Mouse (Mus musculus): Measurements from ENCODE around the gene Sult6b1.

The Sult6b1 gene

DNA sequence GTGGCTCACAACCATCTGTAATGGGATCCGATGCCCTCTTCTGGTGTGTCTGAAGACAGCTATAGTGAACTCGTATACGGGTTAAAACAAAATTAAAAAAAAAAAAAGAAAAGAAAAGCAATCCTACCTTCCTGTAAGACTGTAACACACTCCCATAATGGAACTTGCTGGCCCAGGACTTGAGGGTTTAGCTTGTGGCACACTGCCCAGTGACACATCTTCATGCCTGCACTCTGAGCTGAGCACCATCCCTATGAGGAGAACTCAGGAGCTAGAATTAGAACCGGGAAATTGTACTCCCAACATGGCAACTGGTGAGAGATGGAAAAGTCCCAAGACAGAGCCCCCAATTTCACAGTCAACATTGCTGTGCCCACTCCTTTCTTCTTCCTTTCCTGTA lies 23.5 kb downstream of the Sult6b1 start:
- DNase-seq, result no peak

DNA sequence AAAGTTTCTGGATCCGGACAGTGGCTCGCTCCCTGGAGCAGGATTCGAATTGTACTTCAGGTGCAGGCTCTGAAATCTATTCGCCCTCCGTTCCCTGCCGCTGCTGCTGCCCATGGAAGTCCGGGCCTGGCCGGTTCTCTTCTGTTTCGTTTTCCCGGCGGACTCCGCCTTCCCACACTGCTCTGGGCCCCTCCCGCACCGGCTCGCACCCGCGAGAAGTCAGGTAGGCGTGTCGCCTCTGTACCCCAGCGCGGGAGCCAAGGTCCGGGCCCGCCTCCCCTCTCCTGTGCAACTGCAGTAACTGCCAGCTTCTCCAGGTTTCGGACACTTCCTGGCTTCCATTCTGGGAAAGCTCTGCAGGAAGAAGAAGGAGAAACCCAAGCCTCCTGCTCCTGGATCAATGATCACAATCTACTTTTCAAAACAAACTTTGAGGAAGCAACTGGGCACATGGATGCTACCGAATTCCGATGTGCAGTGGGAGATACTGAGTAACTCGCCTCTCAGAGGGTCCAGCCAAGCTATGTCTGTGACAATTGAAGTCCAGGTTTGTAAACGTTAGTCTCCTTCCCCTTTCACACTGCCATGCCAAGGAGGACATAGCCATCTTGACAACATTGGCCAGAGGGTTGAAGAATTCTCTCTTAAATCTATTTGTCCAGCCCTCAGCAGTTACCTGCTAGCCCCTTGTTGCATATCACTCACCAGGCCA lies 24.2 kb downstream of the Sult6b1 start, which contains the start of gene Eif2ak2:
Gene Eif2ak2, minus strand, starts transcription at position 173 of the 712 bp plus-strand sequence.
- peak; percentile 88 to 95 for DNase-seq

DNA sequence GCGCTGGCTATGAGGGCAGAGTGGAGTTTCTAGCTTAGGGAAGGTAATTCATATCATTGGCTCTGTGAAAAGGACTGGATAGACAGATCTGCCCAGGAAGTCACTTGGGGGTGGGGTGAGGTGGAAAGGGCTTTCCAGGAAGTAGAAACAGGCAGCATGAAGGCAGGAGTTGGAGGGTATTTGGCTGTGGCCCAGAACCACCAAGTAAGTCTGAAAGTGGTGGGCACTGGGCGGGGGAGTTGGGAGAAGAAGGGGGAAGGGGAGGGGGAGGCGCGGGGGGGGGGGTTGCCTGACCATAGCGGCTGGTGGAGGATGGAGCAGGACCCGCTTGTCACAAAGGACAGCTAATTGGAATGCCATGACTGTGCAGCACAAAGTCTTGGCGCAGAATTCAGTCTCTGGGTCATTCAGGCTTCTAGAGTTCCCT lies 24.9 kb downstream of the Sult6b1 start:
- peak; percentile 38 to 59 for DNase-seq

DNA sequence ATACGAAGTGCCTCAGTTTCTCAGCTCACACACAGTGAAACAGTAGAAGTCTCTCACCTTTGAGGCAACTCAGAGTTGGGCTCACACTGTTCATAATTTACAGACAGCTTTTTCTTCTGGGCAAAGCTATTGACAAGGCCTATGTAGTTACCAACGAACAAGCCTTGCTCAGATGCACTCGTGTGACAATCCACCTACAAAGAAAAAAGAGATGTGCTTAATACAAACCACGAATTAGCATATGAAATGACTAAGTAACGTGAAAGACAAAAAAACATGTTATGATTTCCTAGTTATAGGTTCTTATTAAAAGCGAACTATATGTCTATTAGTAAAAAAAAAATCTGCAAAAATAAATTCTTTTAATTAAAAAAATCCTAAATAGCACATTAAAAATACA lies 32.9 kb downstream of the Sult6b1 start:
- no peak for DNase-seq

DNA sequence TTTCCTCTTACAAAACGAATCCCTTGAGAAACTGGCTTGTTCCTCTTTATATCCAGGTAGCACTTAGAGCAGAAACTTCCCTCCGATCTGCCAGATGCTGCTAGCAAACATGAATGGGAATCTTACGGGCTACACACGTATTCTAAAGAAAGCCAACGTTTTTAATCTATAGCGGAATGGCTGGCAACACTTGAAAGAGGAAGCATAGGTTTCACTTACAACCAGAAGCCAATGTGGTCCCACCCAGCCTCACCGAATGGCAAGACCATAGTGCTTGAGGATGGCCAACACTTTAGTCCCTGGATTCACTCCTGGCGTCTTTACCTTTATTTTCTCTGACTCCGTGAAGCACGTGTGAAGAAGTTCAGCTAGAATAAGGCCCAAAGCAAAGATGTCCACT lies 50.5 kb downstream of the Sult6b1 start:
- no peak for DNase-seq

DNA sequence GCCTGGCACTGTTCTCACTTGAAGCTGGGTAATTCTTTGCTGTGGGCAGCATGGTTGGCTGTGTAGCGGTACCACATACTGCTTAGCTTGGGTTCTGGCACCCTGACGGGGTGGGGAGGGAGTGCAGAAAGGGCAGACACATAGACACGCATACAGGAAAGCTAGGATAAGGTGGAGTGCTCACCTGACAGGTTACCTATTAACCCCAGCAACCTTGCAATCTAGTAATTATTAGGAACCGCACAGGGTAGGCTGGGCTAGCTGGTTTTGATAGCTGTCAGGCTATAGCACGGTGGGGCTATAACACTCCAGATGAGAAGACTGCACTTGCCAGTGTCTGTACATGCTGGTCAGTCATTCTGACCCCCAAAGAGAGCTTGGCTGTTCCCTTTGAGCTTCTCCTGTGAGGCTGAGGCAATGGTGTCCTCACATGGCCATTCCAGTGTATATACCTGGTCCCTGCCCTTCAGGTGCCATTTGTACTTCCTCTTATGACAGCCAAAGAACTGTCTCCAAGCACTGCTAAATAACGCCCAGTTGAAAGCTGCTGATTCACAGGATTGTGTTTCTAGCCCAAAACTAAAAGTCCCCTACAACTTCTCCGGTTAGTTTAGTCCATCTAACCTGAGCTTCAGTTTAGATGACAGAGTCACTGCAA lies 64.4 kb downstream of the Sult6b1 start:
- no peak for DNase-seq

DNA sequence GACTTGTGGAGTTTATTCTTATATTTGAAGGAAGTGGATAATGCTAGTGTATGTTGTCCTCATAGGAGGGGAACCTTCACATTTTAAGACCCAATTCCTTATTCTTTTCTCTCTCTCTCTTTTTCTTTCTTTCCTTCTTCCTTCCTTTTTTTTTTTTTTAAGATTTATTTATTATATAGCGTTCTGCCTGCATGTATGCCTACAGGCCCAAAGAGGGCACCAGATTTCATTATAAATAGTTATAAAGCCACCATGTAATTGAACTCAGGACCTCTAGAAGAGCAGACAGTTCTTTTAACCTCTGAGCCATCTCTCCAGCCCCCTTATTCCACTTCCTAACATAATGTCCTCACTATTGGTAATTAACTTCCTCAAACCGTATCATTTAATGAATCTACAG lies 70.7 kb downstream of the Sult6b1 start:
- DNase-seq, result no peak

DNA sequence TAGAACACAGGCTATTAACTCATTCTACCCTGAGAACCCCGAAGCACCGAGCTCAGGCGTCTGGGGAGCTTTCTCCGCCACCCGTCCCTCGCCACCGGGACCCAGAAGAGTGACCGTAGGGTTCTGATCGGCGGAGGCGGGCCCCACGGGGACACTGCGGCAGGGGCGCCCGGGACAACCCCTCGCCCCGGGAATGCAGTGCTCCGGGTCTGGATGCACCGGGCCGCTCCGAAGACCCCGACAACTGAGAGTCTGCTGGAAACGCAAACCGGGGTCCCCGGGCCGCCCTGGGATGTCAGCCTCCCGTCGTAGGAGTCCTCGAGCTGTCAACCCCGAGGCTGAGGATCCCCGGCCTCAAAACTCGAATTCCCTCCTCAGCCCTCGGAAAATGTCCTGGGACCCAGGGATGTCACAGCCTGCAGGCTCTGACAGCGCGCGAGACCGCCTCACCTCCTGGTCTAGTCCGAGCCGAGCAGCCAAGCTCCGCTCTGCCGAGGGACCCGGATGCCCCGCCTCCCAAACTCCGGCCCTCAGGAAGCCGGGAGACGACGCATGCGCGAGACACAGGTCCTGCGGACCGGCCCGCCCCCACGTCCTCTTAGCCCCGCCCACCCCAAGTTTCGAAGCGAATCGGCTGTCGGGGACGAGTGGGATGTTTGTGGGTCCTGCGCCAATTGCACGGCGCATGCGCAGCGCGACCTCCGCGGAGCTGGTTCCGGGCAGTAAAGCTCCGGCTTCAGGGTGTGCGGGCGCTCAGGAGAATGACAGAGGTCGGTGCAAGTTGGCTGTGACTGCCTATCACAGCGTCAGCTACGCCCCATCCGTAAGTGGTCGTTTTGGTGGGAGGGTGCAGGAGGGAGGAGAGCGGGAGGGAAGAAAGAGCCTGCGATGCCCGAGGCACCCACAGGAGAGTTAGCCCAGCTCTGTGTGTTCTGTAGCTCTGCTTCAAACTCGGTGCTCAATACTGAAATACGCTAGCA lies 71.6 kb downstream of the Sult6b1 start, which contains the start of the genes Heatr5b and Gpatch11:
Gene Heatr5b, minus strand, starts transcription at position 509 of the 980 bp plus-strand sequence.
Gene Gpatch11, plus strand, starts transcription at position 712 of the 980 bp plus-strand sequence.
- peak; percentile 100 for DNase-seq
